Mouse (Mus musculus) embryonic facial prominence, embryonic 10.5 days (tissue): ENCODE data around the gene Dnaaf1. TPM values are rescaled to one million over a fixed set of nuclear protein-coding genes. Genes with fewer than 3 reads are reported as not detected.

ENCODE experiments used
- DNase-seq: peaks from one replicate; pipeline ENCODE4 v3.0.0-alpha.2; 2017; ENCODE audit warnings: low spot score
- H3K27ac ChIP-seq: fragments of 300-500 bp; sonication (generic); replicated peaks from 2 replicates; pipeline ENCODE4 v1.5.1; 2016; ENCODE audit warnings: mild to moderate bottlenecking
- H3K27me3 ChIP-seq: fragments of 300-500 bp; sonication (generic); replicated peaks from 2 replicates; pipeline ENCODE4 v1.6.1; 2016; ENCODE audit warnings: low read depth, mild to moderate bottlenecking; ENCODE audit not compliant: poor library complexity, severe bottlenecking
- H3K36me3 ChIP-seq: fragments of 300-500 bp; sonication (generic); replicated peaks from 2 replicates; pipeline ENCODE4 v1.6.1; 2016; ENCODE audit warnings: mild to moderate bottlenecking, moderate library complexity
- H3K4me1 ChIP-seq: fragments of 300-500 bp; sonication (generic); 2 replicates; pipeline ENCODE4 v1.6.1; 2016
- H3K4me3 ChIP-seq: fragments of 300-500 bp; sonication (generic); 2 replicates; pipeline ENCODE4 v1.5.1; 2016; ENCODE audit warnings: mild to moderate bottlenecking, moderate library complexity
- H3K9me3 ChIP-seq: fragments of 300-500 bp; sonication (generic); 2 replicates; pipeline ENCODE4 v1.6.1; 2016; ENCODE audit warnings: mild to moderate bottlenecking
- WGBS: fragments of 180-500 bp; shearing (Covaris S2); methylation state at CpG from one replicate; pipeline ENCODE4 v1.1.7; 2016; 5-methylcytosine and 5-hydroxymethylcytosine counted together
- polyA plus RNA-seq: library from polyadenylated mRNA; unstranded; fragments of >200 nt; fragmentation: Nextera tagmentation; extraction: Ambion mirVana; gene quantifications from 2 replicates; pipeline ENCODE4 v1.2.1, GENCODE M21; 2016

The Dnaaf1 gene
- polyA plus RNA-seq, 1 experiment from 2014 or later: 0.11 TPM

DNA sequence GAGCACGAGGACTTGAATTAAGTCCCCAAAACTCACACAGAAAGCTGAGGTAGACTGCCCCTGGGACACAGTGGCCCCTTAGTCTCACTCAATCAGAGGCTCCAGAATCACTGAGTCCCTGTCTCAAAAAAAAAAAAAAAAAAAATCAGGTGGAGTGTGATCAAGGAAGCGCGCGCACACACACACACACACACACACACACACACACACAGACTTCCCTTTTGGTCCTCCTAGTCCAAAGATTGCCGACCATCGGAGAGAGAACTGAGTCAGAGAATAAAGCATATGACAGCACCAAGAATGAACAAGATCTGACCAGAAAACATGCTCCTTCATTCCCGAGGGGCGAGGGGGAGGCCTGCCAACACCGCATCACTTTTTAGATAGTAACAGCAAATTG is 17.9 kb upstream of the Dnaaf1 start:
- WGBS: 89% methylated on average over 9 of the region's 9 CpGs
- H3K27me3 ChIP-seq: no peaks in the 10 kb centered on the region
- no peak overlapping the region for H3K27ac ChIP-seq
- no peaks in the 10 kb centered on the region for H3K9me3 ChIP-seq
- peak overlapping the region; percentile 73 for H3K4me3 ChIP-seq
- peaks cover 20% of the 10 kb centered on the region for H3K4me1 ChIP-seq
- H3K36me3 ChIP-seq: peaks cover 17% of the 10 kb centered on the region
- DNase-seq: no peak

DNA sequence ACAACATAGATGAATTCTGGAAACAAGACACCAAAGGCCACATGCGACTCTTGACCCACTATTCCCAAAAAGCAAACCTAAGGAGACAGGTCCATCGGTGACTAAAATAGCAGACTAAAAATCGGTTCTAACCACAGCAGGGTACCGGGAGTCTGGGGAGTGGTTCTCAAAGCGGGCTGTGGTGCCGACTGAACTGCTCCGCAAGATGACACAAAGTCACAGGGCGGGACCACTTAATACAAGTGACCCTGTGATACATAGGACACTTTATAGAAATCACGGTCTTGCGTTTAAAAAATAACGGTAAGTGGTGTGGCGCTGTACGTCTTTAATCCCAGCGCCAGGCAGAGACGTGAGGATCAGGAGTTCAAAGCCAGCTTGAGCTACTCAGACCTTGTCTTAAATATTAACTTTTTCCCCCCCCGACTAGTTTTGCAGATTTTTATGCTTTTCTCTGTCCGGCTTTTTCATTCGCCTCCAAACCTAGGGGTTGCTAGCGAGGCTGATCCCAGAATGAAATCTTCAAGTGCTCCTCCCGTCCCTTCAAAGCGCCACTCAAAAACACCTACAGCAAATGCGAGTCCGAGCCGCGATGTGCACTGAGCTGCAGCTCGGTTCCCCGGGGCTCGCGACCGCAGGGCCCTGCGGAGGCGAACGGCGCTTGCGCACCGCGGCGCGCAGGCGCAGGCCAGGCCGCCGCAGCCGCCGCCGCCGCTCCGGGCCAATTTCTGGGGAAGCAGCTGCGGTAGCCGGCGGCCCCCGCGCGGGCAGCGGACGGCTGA is 17.0 kb upstream of the Dnaaf1 start:
- Histone ChIP-seq H3K36me3 (peaks cover 25% of the 10 kb centered on the region), H3K4me3 (peak overlapping the region; percentile 73), H3K27ac (peak overlapping the region; percentile 93), H3K27me3 (no peaks in the 10 kb centered on the region), H3K4me1 (peaks cover 20% of the 10 kb centered on the region), H3K9me3 (no peaks in the 10 kb centered on the region)
- no peak for DNase-seq
- 1% methylated on average over 55 of the region's 55 CpGs for WGBS

DNA sequence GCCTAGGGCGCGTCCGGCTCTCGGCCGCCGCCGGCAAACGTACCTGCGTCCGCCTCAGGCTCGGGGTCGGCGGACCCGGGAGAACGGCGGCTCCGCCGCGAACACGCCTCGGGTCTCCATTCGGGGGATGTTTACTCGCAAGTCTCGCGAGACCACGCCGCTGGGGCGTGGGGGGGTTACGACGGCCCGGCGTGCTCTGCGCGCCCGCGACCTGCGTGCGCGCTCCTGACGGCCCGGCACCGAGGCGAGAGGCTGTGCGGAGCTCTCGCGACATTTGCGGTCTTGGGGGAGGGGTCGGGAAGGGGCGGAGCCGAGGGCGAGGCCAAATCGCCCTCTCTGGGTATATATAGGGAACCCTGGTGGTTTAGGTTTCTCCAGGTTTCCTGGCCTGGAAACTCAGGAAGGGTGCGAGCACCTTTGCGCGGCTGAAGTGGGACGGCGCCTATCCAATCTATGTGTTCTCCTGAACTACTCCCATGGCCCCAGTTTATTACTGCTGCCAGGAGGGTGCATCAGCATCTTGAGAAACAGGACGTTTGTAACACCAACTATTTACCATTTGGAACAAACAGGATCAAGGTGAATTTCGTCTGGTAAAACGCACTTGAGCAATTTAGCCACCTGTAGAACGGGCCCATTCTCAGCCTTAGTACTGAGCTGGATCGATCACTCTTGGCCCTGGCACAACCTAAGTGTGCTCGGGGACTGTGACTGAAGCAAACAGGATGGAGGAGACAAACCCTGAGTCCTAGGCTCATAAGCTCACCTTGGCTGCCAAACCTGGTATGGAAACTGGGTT is 16.2 kb upstream of the Dnaaf1 start, which contains the start of gene Mbtps1:
TSS of gene Mbtps1 (minus strand) at position 133 of the 799 bp plus-strand sequence.
- Histone ChIP-seq H3K4me1 (peaks cover 20% of the 10 kb centered on the region), H3K4me3 (peak within 1 kb of the TSS; percentile 73), H3K36me3 (peaks cover 33% of the 10 kb centered on the region), H3K27ac (peak within 1 kb of the TSS; percentile 93), H3K27me3 (no peaks in the 10 kb centered on the region), H3K9me3 (no peaks in the 10 kb centered on the region)
- DNase-seq: peak; percentile 99
- 6% methylated on average over 63 of the region's 63 CpGs for WGBS

DNA sequence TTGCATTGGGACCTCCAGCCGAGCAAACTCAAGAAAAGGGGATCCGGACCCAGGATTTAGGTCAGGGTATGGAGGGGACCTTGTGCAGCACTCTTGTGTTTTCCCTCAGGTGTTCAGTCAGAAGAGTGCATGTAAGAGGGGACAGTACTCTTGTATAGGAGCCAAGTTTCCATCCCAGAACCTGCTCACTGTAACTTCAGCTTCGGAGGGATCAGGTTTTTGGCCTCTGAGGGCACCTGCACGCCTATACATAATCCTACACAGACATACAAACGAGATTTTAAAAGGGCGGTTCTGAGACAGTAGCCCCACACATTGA is 15.7 kb upstream of the Dnaaf1 start:
- WGBS: 90% methylated on average over 6 of the region's 6 CpGs
- Histone ChIP-seq H3K9me3 (no peaks in the 10 kb centered on the region), H3K27ac (peak overlapping the region; percentile 93), H3K4me3 (peak overlapping the region; percentile 73), H3K36me3 (peaks cover 37% of the 10 kb centered on the region), H3K27me3 (no peaks in the 10 kb centered on the region), H3K4me1 (peaks cover 20% of the 10 kb centered on the region)
- no peak for DNase-seq

DNA sequence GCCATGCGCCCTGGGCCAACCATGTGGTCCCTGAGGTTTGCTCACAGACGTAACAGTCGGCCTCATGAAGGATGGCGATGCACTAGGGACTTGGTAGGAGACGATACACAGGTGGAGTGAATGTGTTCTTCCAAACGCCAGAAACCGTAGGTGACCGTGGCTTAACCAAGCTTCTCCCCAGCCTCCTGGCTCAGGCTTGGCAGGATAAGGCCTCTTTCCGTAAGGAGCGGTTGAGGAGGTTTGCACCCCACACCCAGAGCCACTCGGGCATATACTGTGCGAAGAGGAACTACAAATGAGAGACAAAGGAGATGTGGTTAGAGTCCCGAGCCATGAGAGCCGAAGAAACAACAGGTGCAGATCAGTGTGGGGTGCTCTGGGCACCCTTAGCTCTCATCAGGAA is 11.2 kb upstream of the Dnaaf1 start:
- 93% methylated on average over 14 of the region's 14 CpGs for WGBS
- H3K36me3 ChIP-seq: peaks cover 63% of the 10 kb centered on the region

DNA sequence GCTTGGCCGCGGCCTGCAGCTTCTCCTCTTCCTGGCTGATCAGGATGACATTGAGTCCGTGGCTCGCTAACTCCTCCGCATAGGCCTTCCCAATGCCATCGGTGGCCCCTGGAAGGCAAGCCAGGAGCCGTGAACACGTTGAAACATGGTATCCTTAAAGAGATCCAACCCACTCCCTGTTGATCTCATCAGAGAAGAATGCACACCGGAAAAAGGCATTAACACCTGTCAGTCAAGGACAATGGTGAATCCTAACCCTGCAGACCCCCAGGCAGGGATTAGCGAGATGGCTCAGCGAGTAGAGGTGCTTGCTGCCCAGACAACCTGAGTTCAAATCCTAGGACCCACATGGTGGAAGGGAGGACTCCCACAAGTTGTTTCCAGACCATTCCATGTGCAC is 8.7 kb upstream of the Dnaaf1 start:
- Histone ChIP-seq H3K4me3 (no peak overlapping the region), H3K27ac (no peak overlapping the region), H3K4me1 (peaks cover 10% of the 10 kb centered on the region), H3K27me3 (no peaks in the 10 kb centered on the region), H3K36me3 (peaks cover 63% of the 10 kb centered on the region), H3K9me3 (no peaks in the 10 kb centered on the region)
- 79% methylated on average over 11 of the region's 11 CpGs for WGBS
- DNase-seq: no peak

More for the DNA sequence above, 11.2 kb upstream of the Dnaaf1 start:
- no peaks in the 10 kb centered on the region for H3K9me3 ChIP-seq
- no peak overlapping the region for H3K4me3 ChIP-seq
- H3K27me3 ChIP-seq: no peaks in the 10 kb centered on the region
- no peak overlapping the region for H3K27ac ChIP-seq
- DNase-seq: no peak
- H3K4me1 ChIP-seq: peaks cover 5% of the 10 kb centered on the region; the same call in 1 of the 2 replicates

DNA sequence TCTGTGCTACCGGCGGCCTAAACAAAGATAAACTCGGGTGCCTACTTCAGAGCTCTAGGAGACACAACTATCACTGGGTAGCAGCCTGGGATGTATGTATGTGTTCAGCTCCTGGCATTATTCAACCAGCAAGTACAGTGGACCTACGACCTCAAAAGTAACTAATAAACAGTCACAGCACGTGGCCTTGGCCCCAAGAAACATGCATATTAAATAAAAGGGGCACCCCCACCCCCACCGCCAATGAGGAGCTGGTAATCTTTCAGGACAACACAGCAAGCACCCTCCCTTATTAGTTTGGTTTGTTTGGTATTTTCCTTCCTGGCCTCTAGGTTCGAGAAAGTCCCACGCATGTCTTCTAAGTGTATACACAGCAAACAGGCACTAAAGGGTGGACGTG is 6.8 kb upstream of the Dnaaf1 start:
- WGBS: 90% methylated on average over 9 of the region's 9 CpGs

DNA sequence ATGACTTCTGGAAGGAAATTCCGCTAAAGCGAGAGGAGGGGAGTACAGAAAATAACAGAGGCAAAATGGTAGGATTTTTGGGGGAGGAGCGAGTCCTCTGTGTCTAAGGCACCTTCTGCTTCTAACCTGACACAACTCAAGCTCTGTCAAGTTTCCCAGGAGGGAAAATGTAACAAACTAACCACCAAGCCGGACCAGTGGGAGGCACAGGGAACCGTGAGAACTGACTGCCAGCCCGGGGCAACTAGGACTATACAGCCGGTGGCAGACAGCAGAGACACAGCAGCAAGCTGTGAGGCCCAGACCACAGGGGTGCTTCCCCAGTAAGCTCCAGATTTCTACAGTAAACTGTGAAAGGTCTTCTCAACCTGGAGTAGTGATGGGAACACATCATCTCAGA is 6.1 kb upstream of the Dnaaf1 start:
- DNase-seq: no peak
- WGBS: 60% methylated on average over 7 of the region's 7 CpGs

More for the DNA sequence above, 6.8 kb upstream of the Dnaaf1 start:
- no peaks in the 10 kb centered on the region for H3K9me3 ChIP-seq
- no peak overlapping the region for H3K4me3 ChIP-seq
- peaks cover 12% of the 10 kb centered on the region for H3K4me1 ChIP-seq
- H3K27ac ChIP-seq: no peak overlapping the region
- H3K36me3 ChIP-seq: peaks cover 46% of the 10 kb centered on the region
- DNase-seq: no peak
- H3K27me3 ChIP-seq: peaks cover 11% of the 10 kb centered on the region

DNA sequence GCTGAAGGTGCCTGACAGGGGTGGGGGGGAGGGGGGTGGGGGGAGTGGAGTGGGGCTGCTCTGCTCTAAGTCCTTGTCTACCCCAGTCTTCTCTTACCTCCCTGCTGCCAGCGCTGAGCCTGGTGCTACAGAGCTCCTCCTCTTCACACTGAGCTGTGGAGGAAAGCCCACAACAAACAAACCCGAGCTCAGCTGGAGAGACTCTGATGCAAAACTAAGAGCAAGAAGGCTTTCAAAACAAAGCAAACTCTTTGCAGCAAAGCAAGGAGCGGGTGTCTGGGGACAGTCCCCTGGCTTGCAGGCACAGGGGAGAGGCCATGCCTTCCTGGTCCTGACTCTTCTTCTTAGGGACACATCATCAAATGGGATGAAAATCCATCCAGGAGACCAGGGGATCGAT is 5.2 kb upstream of the Dnaaf1 start:
- peaks cover 26% of the 10 kb centered on the region for H3K27me3 ChIP-seq
- H3K36me3 ChIP-seq: peaks cover 30% of the 10 kb centered on the region
- no peaks in the 10 kb centered on the region for H3K9me3 ChIP-seq
- no peak overlapping the region for H3K27ac ChIP-seq
- peaks cover 28% of the 10 kb centered on the region for H3K4me1 ChIP-seq
- 30% methylated on average over 4 of the region's 4 CpGs for WGBS
- H3K4me3 ChIP-seq: no peak overlapping the region
- no peak for DNase-seq

More for the DNA sequence above, 6.1 kb upstream of the Dnaaf1 start:
- Histone ChIP-seq H3K9me3 (no peaks in the 10 kb centered on the region), H3K27me3 (peaks cover 18% of the 10 kb centered on the region), H3K4me1 (peaks cover 19% of the 10 kb centered on the region), H3K4me3 (no peak overlapping the region), H3K36me3 (peaks cover 39% of the 10 kb centered on the region), H3K27ac (no peak overlapping the region)

DNA sequence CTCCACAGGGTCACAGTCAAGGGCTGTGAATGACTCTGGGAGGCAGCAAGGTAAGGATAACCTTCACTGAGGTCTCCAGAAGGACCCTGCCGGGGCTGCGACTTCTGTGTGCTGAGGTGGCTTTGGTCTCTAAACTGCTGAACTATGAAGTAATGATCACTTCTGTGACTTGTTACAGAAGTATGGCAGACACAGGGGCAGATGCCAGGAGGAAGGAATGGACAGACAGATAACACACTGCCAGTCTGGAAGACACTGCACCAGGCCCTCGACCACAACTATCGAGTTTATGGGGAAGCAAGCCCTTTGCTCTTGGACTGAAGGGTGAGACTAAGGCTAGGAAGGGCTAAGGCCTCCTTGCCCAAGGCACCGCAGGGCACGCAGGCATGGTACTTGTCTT is 3.9 kb upstream of the Dnaaf1 start:
- H3K27me3 ChIP-seq: peaks cover 34% of the 10 kb centered on the region
- WGBS: 88% methylated on average over 6 of the region's 6 CpGs
- DNase-seq: no peak
- H3K27ac ChIP-seq: no peak overlapping the region
- peaks cover 35% of the 10 kb centered on the region for H3K4me1 ChIP-seq
- no peaks in the 10 kb centered on the region for H3K9me3 ChIP-seq
- peaks cover 17% of the 10 kb centered on the region for H3K36me3 ChIP-seq
- H3K4me3 ChIP-seq: no peak overlapping the region

DNA sequence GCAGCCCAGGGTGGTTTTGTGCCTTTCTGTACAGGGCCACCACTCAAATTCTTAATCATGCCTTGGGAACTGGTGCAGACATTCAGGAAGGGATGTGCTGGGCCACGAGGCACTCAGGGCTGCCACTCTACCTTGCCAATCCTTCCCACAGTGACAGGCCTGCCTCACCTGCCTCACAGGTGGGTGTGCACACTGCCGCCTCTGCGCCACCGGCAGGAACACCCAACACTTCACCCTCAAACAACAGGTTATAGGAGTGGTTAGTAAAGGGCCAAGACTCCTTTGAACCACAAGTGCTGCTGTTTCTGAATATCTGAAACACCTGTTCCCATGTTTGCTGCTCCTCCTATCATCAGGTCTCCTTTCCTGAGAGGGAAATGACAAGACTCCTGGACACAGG is 2.6 kb upstream of the Dnaaf1 start:
- no peak for DNase-seq
- 89% methylated on average over 4 of the region's 4 CpGs for WGBS
- H3K4me3 ChIP-seq: no peak overlapping the region
- H3K27ac ChIP-seq: no peak overlapping the region
- peaks cover 8% of the 10 kb centered on the region for H3K36me3 ChIP-seq
- H3K27me3 ChIP-seq: peaks cover 46% of the 10 kb centered on the region
- no peaks in the 10 kb centered on the region for H3K9me3 ChIP-seq
- peaks cover 35% of the 10 kb centered on the region for H3K4me1 ChIP-seq

DNA sequence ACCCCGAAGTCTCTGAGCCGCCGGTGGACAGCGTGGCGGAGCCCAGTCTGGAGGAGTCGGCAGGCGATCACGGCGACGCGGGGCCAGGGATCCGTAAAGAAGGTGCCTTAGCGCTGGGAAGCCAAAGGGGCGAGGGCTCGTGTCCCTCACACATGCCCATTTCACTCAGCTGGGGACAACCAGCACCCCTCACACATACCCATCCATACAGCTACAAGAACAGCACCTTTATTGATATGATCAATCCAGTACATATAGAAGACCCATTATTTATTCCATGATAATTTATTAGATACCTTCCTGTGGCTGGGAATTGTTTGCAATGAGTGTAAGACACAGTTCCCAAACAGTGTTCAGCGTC is 311 bp downstream of the Dnaaf1 start:
- H3K27ac ChIP-seq: peak overlapping the region; percentile 89
- H3K36me3 ChIP-seq: no peaks in the 10 kb centered on the region
- WGBS: 3% methylated on average over 16 of the region's 16 CpGs
- peaks cover 30% of the 10 kb centered on the region for H3K4me1 ChIP-seq
- peak overlapping the region; percentile 91 for H3K4me3 ChIP-seq
- no peaks in the 10 kb centered on the region for H3K9me3 ChIP-seq
- peaks cover 73% of the 10 kb centered on the region for H3K27me3 ChIP-seq
- no peak for DNase-seq

DNA sequence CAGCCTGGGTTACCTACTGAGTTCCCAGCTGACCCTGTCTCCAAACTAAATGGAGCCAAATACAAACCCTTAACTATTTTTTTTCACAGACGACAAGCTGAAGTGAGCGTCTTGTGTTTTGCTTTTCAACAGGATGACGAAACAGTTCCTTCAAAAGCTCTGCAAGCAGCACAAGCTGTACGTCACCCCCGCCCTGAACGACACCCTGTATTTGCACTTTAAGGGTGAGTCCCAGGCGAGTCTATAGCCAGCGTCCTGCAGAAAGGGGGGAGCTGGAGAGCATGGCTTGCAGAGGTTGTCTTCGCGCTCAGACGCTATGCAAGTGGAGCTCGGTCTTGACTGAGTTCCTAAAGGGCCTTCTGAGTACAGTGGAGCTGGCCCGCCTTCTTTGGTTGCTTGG is 4.1 kb downstream of the Dnaaf1 start:
- no peak overlapping the region for H3K27ac ChIP-seq
- no peak overlapping the region for H3K4me3 ChIP-seq
- H3K36me3 ChIP-seq: no peaks in the 10 kb centered on the region
- no peak for DNase-seq
- peaks cover 14% of the 10 kb centered on the region for H3K4me1 ChIP-seq
- H3K9me3 ChIP-seq: no peaks in the 10 kb centered on the region
- 45% methylated on average over 13 of the region's 13 CpGs for WGBS
- peaks cover 54% of the 10 kb centered on the region for H3K27me3 ChIP-seq
